Mouse (Mus musculus) embryonic facial prominence, embryonic 14.5 days (tissue): ENCODE measurements around the gene Spaca4. TPM values are rescaled to one million over a fixed set of nuclear protein-coding genes. Genes with fewer than 3 reads are reported as not detected.

Source experiments
- ATAC-seq: fragments of 200-750 bp; cut with Nextera tagmentation; 2 replicates; pipeline ENCODE4 v1.8.0; 2017; ENCODE audit warnings: low read depth, moderate number of reproducible peaks, moderate TSS enrichment
- DNase-seq: peaks from one replicate; pipeline ENCODE4 v3.0.0-alpha.2; 2015; ENCODE audit warnings: low spot score
- H3K27ac ChIP-seq: fragments of 300-500 bp; sonication (generic); replicated peaks from 2 replicates; pipeline ENCODE4 v1.5.1; 2014; ENCODE audit warnings: low read depth, mild to moderate bottlenecking, low read length, moderate library complexity
- H3K27me3 ChIP-seq: fragments of 300-500 bp; sonication (generic); replicated peaks from 2 replicates; pipeline ENCODE4 v1.6.1; 2014; ENCODE audit warnings: low read length; ENCODE audit not compliant: control insufficient read depth, insufficient read depth
- H3K36me3 ChIP-seq: fragments of 300-500 bp; sonication (generic); 2 replicates; pipeline ENCODE4 v1.6.1; 2014; ENCODE audit warnings: low read length, mixed read lengths; ENCODE audit not compliant: control insufficient read depth, insufficient read depth
- H3K4me1 ChIP-seq: fragments of 300-500 bp; sonication (generic); 2 replicates; pipeline ENCODE4 v1.6.1; 2014; ENCODE audit warnings: antibody characterized with exemption, low read length; ENCODE audit not compliant: control insufficient read depth, insufficient read depth
- H3K4me2 ChIP-seq: fragments of 300-500 bp; sonication (generic); 2 replicates; pipeline ENCODE4 v1.6.1; 2014; ENCODE audit warnings: low read depth, mild to moderate bottlenecking, low read length, moderate library complexity, mixed read lengths
- H3K4me3 ChIP-seq: fragments of 300-500 bp; sonication (generic); 2 replicates; pipeline ENCODE4 v1.5.1; 2014; ENCODE audit warnings: low read depth, mild to moderate bottlenecking, low read length
- H3K9ac ChIP-seq: fragments of 300-500 bp; sonication (generic); 2 replicates; pipeline ENCODE4 v1.6.1; 2014; ENCODE audit warnings: low read depth, mild to moderate bottlenecking, low read length, moderate library complexity, mixed read lengths
- H3K9me3 ChIP-seq: fragments of 300-500 bp; sonication (generic); 2 replicates; pipeline ENCODE4 v1.6.1; 2016; ENCODE audit warnings: low read length; ENCODE audit not compliant: control insufficient read depth
- WGBS: fragments of 180-500 bp; shearing (Covaris S2); extraction: QIAGEN DNeasy Blood & Tissue Kit; methylation state at CpG from one replicate; pipeline ENCODE4 v1.1.7; 2014; 5-methylcytosine and 5-hydroxymethylcytosine counted together
- polyA plus RNA-seq: library from polyadenylated mRNA; unstranded; fragments of >200 nt; fragmentation: Nextera tagmentation; extraction: Ambion mirVana; gene quantifications from 2 replicates; pipeline ENCODE4 v1.2.1, GENCODE M21; 2014

Gene Spaca4
- polyA plus RNA-seq, 1 experiment from 2014 or later = not detected

- 58% methylated on average over 6 of the region's 6 CpGs for WGBS
- ATAC-seq (no peak), DNase-seq (no peak)
- Histone ChIP-seq H3K9me3 (no peaks in the 10 kb centered on the region), H3K4me2 (no peak overlapping the region), H3K4me3 (no peak overlapping the region), H3K4me1 (no peaks in the 10 kb centered on the region), H3K27me3 (peaks cover 31% of the 10 kb centered on the region), H3K9ac (no peak overlapping the region), H3K27ac (no peak overlapping the region), H3K36me3 (no peaks in the 10 kb centered on the region)
Observed at GRCm38 (mm10) chr7:45755703-45756102, 30.1 kb upstream of the Spaca4 start.

GRCm38 (mm10) chr7:45750162-45750561 is 24.5 kb upstream of the Spaca4 start:
- Histone ChIP-seq H3K27ac (no peak overlapping the region), H3K9ac (no peak overlapping the region), H3K27me3 (no peaks in the 10 kb centered on the region), H3K4me3 (no peak overlapping the region), H3K36me3 (no peaks in the 10 kb centered on the region), H3K4me1 (no peaks in the 10 kb centered on the region), H3K9me3 (no peaks in the 10 kb centered on the region), H3K4me2 (no peak overlapping the region)
- 58% methylated on average over 9 of the region's 9 CpGs for WGBS
- ATAC-seq (no peak), DNase-seq (no peak)

- DNase-seq (no peak), ATAC-seq (no peak)
- Histone ChIP-seq H3K27me3 (no peaks in the 10 kb centered on the region), H3K9ac (no peak overlapping the region; the same call in 1 of the 2 replicates), H3K4me2 (no peak overlapping the region), H3K36me3 (no peaks in the 10 kb centered on the region), H3K4me3 (no peak overlapping the region), H3K9me3 (no peaks in the 10 kb centered on the region), H3K27ac (no peak overlapping the region), H3K4me1 (no peaks in the 10 kb centered on the region)
- 56% methylated on average over 8 of the region's 10 CpGs for WGBS
Observed at GRCm38 (mm10) chr7:45749401-45749800, 23.8 kb upstream of the Spaca4 start.

GRCm38 (mm10) chr7:45748110-45748509 is 22.5 kb upstream of the Spaca4 start:
- Histone ChIP-seq H3K9me3 (no peaks in the 10 kb centered on the region), H3K4me1 (no peaks in the 10 kb centered on the region), H3K36me3 (no peaks in the 10 kb centered on the region), H3K9ac (no peak overlapping the region), H3K4me2 (no peak overlapping the region), H3K27ac (no peak overlapping the region), H3K4me3 (no peak overlapping the region), H3K27me3 (no peaks in the 10 kb centered on the region)
- ATAC-seq (no peak), DNase-seq (no peak)
- WGBS = 80% methylated on average over 7 of the region's 7 CpGs

- H3K27ac ChIP-seq = no peak overlapping the region
- WGBS = 85% methylated on average over 5 of the region's 5 CpGs
- no peaks in the 10 kb centered on the region for H3K27me3 ChIP-seq
- no peak for DNase-seq
- no peak overlapping the region for H3K4me2 ChIP-seq
- no peak overlapping the region for H3K9ac ChIP-seq
- no peak for ATAC-seq
- H3K9me3 ChIP-seq = no peaks in the 10 kb centered on the region
- no peaks in the 10 kb centered on the region for H3K4me1 ChIP-seq
- H3K4me3 ChIP-seq = no peak overlapping the region
- H3K36me3 ChIP-seq = no peaks in the 10 kb centered on the region
Observed at GRCm38 (mm10) chr7:45747450-45747849, 21.8 kb upstream of the Spaca4 start.

- Histone ChIP-seq H3K27me3 (no peaks in the 10 kb centered on the region), H3K4me2 (no peak overlapping the region), H3K9ac (no peak overlapping the region), H3K4me1 (no peaks in the 10 kb centered on the region), H3K27ac (no peak overlapping the region), H3K36me3 (no peaks in the 10 kb centered on the region), H3K9me3 (no peaks in the 10 kb centered on the region), H3K4me3 (no peak overlapping the region)
- ATAC-seq (no peak), DNase-seq (no peak)
- WGBS = 65% methylated on average over 6 of the region's 6 CpGs
Observed at GRCm38 (mm10) chr7:45746518-45746917, 20.9 kb upstream of the Spaca4 start.

GRCm38 (mm10) chr7:45744387-45744786 is 18.8 kb upstream of the Spaca4 start:
- Histone ChIP-seq H3K9me3 (no peaks in the 10 kb centered on the region), H3K4me1 (no peaks in the 10 kb centered on the region), H3K27ac (no peak overlapping the region), H3K36me3 (no peaks in the 10 kb centered on the region), H3K4me2 (no peak overlapping the region), H3K9ac (no peak overlapping the region), H3K27me3 (no peaks in the 10 kb centered on the region), H3K4me3 (no peak overlapping the region)
- ATAC-seq (no peak), DNase-seq (peak; percentile 52)
- WGBS = 41% methylated on average over 2 of the region's 2 CpGs

GRCm38 (mm10) chr7:45742338-45742737 is 16.7 kb upstream of the Spaca4 start:
- Histone ChIP-seq H3K9me3 (no peaks in the 10 kb centered on the region), H3K4me1 (no peaks in the 10 kb centered on the region), H3K4me2 (peak overlapping the region; percentile 54), H3K4me3 (peak overlapping the region; percentile 31), H3K27me3 (no peaks in the 10 kb centered on the region), H3K9ac (peak overlapping the region; percentile 46; the same call in 1 of the 2 replicates), H3K36me3 (no peaks in the 10 kb centered on the region), H3K27ac (no peak overlapping the region)
- no peak for ATAC-seq
- WGBS = 41% methylated on average over 19 of the region's 19 CpGs
- no peak for DNase-seq

GRCm38 (mm10) chr7:45741777-45742176 is 16.2 kb upstream of the Spaca4 start:
- 30% methylated on average over 11 of the region's 11 CpGs for WGBS
- ATAC-seq (peak; percentile 42; the same call in 1 of the 2 replicates), DNase-seq (no peak)
- Histone ChIP-seq H3K27ac (no peak overlapping the region), H3K4me1 (no peaks in the 10 kb centered on the region), H3K27me3 (no peaks in the 10 kb centered on the region), H3K9me3 (no peaks in the 10 kb centered on the region), H3K36me3 (no peaks in the 10 kb centered on the region), H3K9ac (peak overlapping the region; percentile 46), H3K4me2 (peak overlapping the region; percentile 54), H3K4me3 (peak overlapping the region; percentile 31)
